Mouse (Mus musculus) erythroblast, embryonic 14.5 days (primary cell): ENCODE data around the gene Fam47e. TPM values are rescaled to one million over a fixed set of nuclear protein-coding genes. Genes with fewer than 3 reads are reported as not detected.

Source experiments
- H3K27me3 ChIP-seq: 2 replicates; pipeline ENCODE4 v1.6.1; 2012; ENCODE audit warnings: inconsistent platforms; ENCODE audit not compliant: control insufficient read depth
- H3K36me3 ChIP-seq: 2 replicates; pipeline ENCODE4 v1.6.1; 2012; ENCODE audit warnings: mild to moderate bottlenecking, inconsistent platforms; ENCODE audit not compliant: control insufficient read depth
- H3K4me1 ChIP-seq: 2 replicates; pipeline ENCODE4 v1.6.1; 2012; ENCODE audit warnings: inconsistent platforms; ENCODE audit not compliant: control insufficient read depth
- H3K4me3 ChIP-seq: replicated peaks from 2 replicates; pipeline ENCODE3; 2012; ENCODE audit warnings: moderate library complexity, mild to moderate bottlenecking, inconsistent platforms
- H3K9me3 ChIP-seq: 2 replicates; pipeline ENCODE4 v1.6.1; 2012; ENCODE audit warnings: low read length, inconsistent platforms, mixed read lengths; ENCODE audit not compliant: control insufficient read depth
- GATA1 ChIP-seq: IDR thresholded peaks from 2 replicates; pipeline ENCODE4 v1.6.1; 2012; ENCODE audit warnings: low read length, inconsistent platforms, mixed read lengths
- TAL1 ChIP-seq: IDR thresholded peaks from 3 replicates; pipeline ENCODE4 v1.6.1; 2012; ENCODE audit warnings: low read length, inconsistent platforms, mixed read lengths
- polyA plus RNA-seq: library from polyadenylated mRNA; stranded (reverse); fragments of >175 nt; gene quantifications from 2 replicates; pipeline ENCODE4 v1.2.3, GENCODE M21; 2012

The Fam47e gene
- polyA plus RNA-seq, 1 experiment: not detected

DNA sequence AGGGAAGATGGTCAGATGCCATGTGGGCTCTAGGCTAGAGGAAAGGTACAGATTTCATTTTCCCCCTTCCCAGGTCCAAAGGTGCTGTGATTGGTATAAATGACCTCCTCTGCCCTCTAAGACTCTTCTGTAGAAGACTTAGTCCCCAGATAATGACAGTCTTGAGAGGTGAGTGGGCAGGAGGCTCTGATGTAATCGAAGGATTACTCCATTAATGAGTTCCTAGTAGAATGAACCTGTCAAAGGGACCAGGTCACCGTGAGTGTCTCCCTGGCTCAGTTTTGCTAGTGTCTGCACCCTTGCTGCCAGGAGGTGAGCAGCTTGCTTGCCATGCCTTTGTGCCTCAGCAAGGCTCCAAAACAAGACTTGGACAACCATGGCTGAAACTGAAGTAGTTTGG, 2.3 kb upstream of the Fam47e start:
- H3K9me3 ChIP-seq: peaks cover 2% of the 10 kb centered on the region
- H3K36me3 ChIP-seq: no peaks in the 10 kb centered on the region
- TF ChIP-seq TAL1: no peak
- no peak for TF ChIP-seq GATA1
- no peaks in the 10 kb centered on the region for H3K4me1 ChIP-seq
- no peaks in the 10 kb centered on the region for H3K27me3 ChIP-seq
- no peak overlapping the region for H3K4me3 ChIP-seq

DNA sequence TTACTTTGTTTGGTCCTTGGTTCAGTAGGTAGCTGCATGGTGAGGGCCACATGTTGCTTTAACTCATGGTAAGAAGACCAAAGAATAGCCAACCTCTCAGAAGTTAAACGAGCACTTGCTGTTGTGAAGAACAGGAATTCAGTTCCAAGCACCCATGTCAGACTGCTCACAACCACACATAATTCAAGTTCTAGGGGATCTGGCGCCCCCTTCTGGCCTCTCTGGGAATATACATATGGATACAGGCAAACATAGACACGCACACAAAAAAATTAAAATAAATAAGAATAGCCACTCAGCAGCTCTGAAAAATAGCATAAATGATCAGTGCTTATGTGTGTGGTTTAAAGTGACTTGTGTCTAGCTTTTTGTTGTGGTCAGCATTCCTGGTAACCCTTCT, 930 bp upstream of the Fam47e start:
- no peaks in the 10 kb centered on the region for H3K4me1 ChIP-seq
- H3K27me3 ChIP-seq: no peaks in the 10 kb centered on the region
- TF ChIP-seq GATA1 (no peak), TAL1 (no peak)
- H3K4me3 ChIP-seq: no peak overlapping the region
- H3K36me3 ChIP-seq: no peaks in the 10 kb centered on the region
- H3K9me3 ChIP-seq: peaks cover 2% of the 10 kb centered on the region

DNA sequence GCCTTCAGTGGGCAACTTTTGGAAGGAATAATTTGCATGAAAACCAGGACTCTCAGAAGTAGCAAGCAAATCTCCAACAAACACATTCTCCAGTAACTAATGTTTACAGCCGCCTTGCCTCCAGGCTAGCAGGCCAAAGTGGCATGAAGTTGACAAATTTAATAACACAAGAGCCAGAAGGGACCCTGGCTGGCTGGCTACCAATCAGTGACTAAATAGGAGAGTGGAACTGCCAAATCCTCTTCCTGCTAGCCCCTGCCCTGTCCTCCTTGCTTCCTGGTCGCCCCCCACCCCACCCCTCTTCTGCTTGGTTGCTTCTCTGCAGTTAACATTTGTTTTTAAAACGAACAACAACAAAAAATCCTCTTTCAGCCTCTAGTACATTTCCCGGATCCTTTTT, 426 bp upstream of the Fam47e start:
- H3K36me3 ChIP-seq: no peaks in the 10 kb centered on the region
- no peaks in the 10 kb centered on the region for H3K4me1 ChIP-seq
- no peaks in the 10 kb centered on the region for H3K27me3 ChIP-seq
- peaks cover 2% of the 10 kb centered on the region for H3K9me3 ChIP-seq
- H3K4me3 ChIP-seq: no peak overlapping the region
- TF ChIP-seq TAL1: no peak
- no peak for TF ChIP-seq GATA1

DNA sequence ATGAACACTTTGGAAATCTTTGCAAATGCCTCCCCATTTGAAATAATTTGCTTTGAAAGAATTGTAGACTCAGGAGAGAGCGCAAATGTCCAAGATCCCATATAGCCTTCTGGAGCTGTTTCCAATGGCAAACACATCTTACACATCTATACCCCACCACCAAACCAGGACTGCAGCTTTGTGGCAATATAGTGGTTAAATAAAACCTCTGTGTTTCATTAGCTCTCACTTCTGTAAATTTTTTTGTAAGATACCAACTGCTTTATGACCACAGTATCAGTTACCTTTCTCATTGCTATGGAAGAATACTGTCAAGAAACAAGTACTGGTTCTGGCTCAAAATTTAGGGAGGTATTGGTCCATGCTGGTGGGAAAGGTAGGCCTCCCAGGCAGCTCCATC, 1.0 kb downstream of the Fam47e start:
- no peaks in the 10 kb centered on the region for H3K9me3 ChIP-seq
- H3K4me1 ChIP-seq: no peaks in the 10 kb centered on the region
- H3K36me3 ChIP-seq: no peaks in the 10 kb centered on the region
- H3K27me3 ChIP-seq: no peaks in the 10 kb centered on the region
- TF ChIP-seq GATA1 (no peak), TAL1 (no peak)
- H3K4me3 ChIP-seq: no peak overlapping the region

DNA sequence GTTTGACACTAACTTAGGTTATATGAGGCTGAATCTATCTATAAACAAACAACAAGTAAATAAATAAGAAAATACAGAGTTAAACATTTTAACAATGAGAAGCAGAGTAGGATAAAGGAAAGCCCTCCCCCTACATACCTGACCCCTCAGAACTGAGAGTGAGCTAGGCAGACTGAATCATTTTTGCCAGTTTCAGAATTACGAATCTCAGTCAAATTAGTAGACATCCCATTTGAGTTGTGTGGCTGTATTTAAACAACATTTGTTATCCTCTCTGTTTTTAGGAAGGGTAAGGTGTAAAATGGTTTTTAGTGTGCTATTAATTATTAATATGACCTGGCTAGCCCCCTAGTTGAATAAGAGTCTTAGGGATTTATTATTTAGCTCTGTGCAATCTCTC, 2.6 kb downstream of the Fam47e start:
- no peaks in the 10 kb centered on the region for H3K27me3 ChIP-seq
- no peaks in the 10 kb centered on the region for H3K36me3 ChIP-seq
- TF ChIP-seq TAL1 (no peak), GATA1 (no peak)
- no peak overlapping the region for H3K4me3 ChIP-seq
- no peaks in the 10 kb centered on the region for H3K9me3 ChIP-seq
- H3K4me1 ChIP-seq: no peaks in the 10 kb centered on the region

DNA sequence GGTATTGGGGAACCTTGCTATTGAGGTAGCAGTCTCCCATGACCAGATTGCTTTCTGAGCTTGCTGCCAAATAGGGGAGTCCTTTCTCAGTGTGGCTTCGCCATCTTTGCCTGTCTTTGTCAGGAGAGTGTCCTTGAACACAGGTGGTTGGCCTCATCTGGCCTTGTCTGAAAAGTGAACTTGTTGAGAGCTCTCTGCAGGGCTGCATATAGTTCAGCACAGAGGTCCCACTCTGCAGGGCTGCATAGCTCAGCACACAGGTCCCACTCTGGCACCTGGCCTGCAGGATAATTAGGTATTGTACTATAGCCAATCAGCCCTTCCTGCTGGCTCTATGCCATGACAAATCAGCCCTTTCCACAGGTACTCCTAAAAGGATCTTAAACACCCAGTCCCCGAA, 5.3 kb downstream of the Fam47e start:
- H3K4me3 ChIP-seq: no peak overlapping the region
- H3K9me3 ChIP-seq: no peaks in the 10 kb centered on the region
- TF ChIP-seq GATA1: no peak
- no peak for TF ChIP-seq TAL1
- H3K4me1 ChIP-seq: no peaks in the 10 kb centered on the region
- no peaks in the 10 kb centered on the region for H3K36me3 ChIP-seq
- H3K27me3 ChIP-seq: no peaks in the 10 kb centered on the region

DNA sequence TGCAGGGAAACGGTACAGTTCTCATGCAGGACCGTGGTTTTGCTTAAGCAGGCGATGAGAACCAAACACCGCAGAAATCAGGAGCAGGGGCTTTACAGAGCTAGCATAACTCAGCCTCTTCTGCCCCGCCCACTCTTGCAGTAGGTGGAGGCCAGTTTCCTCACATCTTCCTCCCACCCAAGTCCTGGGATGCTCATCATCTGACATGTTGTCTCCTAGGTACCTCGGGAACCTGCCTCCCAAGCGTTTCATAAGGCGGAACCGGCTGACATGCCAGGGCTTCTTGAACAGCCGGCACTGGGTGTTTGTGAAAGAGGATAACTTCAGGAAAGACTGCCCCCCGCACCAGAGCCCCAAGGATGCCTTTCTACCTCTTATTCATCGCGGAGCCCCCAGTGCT, 7.1 kb downstream of the Fam47e start:
- Histone ChIP-seq H3K27me3 (no peaks in the 10 kb centered on the region), H3K4me1 (no peaks in the 10 kb centered on the region), H3K4me3 (no peak overlapping the region), H3K9me3 (no peaks in the 10 kb centered on the region), H3K36me3 (no peaks in the 10 kb centered on the region)
- TF ChIP-seq GATA1: no peak
- no peak for TF ChIP-seq TAL1

DNA sequence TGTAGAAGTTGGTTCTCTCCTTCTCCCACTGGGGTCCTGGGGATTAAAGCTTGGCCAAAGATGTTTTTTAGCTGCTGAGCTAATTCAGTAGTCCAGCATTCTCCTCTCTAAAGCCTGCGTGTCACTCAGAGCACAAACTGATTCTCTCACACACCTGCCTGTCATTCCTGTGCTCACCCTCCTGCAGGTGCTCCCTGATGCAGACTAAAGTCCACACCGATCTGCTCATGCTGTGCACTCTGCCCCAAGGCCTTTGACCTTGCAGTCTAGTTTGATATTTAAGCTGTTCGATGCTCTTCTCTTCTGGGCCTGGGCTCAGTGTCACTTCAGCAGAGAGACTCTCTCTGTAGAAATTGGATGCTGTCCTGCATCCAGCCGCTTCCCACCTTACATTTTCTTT, 16.4 kb downstream of the Fam47e start:
- TF ChIP-seq GATA1 (no peak), TAL1 (no peak)
- H3K9me3 ChIP-seq: no peaks in the 10 kb centered on the region
- H3K4me1 ChIP-seq: no peaks in the 10 kb centered on the region
- no peaks in the 10 kb centered on the region for H3K27me3 ChIP-seq
- no peak overlapping the region for H3K4me3 ChIP-seq
- H3K36me3 ChIP-seq: no peaks in the 10 kb centered on the region

DNA sequence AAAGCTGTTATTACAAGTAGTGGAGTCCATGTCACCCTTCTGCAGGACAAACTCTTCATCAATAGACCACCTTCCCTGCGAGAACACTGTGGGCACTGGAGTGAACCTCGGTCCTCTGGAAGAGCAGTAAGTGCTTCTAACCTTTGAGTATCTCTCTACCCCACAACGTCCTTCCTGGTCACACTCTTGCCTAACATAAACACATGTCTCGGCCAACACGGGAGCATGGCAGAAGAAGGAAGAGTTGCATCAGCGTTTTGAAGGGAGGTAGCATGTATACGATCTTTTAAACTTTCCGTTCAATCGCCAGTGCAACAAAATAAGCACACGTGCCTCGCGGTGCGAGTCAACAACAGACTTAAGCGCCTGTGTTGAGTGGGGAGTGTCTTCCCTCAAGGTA, 24.7 kb downstream of the Fam47e start:
- no peaks in the 10 kb centered on the region for H3K27me3 ChIP-seq
- no peaks in the 10 kb centered on the region for H3K36me3 ChIP-seq
- no peaks in the 10 kb centered on the region for H3K4me1 ChIP-seq
- TF ChIP-seq TAL1 (no peak), GATA1 (no peak)
- no peaks in the 10 kb centered on the region for H3K9me3 ChIP-seq
- H3K4me3 ChIP-seq: no peak overlapping the region

DNA sequence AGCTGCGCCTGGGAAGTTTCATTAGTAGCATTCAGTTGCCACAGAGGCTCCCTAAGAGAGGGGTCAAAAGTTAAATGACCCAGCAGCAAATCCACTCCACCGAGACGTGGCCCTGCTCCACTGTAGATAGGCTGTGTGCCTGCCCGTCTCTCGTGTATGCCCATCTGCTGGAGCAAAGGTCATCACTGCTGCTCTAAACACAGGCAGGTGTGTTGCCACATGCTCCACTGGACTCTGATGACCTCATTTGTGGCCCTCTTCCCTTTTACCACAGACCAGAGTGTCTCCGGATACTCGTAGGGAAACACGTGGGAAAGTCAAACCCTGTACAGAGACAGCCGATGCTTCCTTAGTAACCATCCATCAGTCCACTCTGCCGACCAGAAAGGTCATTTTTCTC, 31.1 kb downstream of the Fam47e start:
- no peaks in the 10 kb centered on the region for H3K36me3 ChIP-seq
- H3K27me3 ChIP-seq: no peaks in the 10 kb centered on the region
- H3K4me1 ChIP-seq: no peaks in the 10 kb centered on the region
- no peak overlapping the region for H3K4me3 ChIP-seq
- no peak for TF ChIP-seq TAL1
- TF ChIP-seq GATA1: no peak
- no peaks in the 10 kb centered on the region for H3K9me3 ChIP-seq
